Mouse (Mus musculus): ENCODE results near the gene Sh3pxd2a.
A peak's percentile ranks its signal among the peaks of the same experiment; 100 is the strongest.

The Sh3pxd2a gene

GRCm38 (mm10) chr19:47464304-47465241 lies at the start of gene Sh3pxd2a:
Sh3pxd2a (minus strand) TSS chr19:47464401.
- peak; percentile 53 to 67 for DNase-seq (ENCODE audit: low spot score in 2 of 2)

GRCm38 (mm10) chr19:47513618-47513897 lies 49.4 kb upstream of the Sh3pxd2a start:
- DNase-seq (ENCODE audit: low spot score in 2 of 2): peak; percentile 32 to 59

- no peak for DNase-seq (ENCODE audit: low spot score in 2 of 2)
Observed at GRCm38 (mm10) chr19:47512794-47513617, 48.8 kb upstream of the Sh3pxd2a start.

GRCm38 (mm10) chr19:47511958-47512357 lies 47.8 kb upstream of the Sh3pxd2a start:
- DNase-seq (ENCODE audit: low spot score in 2 of 2): peak in 1 of 2 experiments; percentile 32

- DNase-seq (ENCODE audit: low spot score in 2 of 2): no peak
Observed at GRCm38 (mm10) chr19:47511294-47511675, 47.1 kb upstream of the Sh3pxd2a start.

GRCm38 (mm10) chr19:47510473-47511293 lies 46.5 kb upstream of the Sh3pxd2a start:
- DNase-seq (ENCODE audit: low spot score in 2 of 2): peak; percentile 46 to 63

- DNase-seq (ENCODE audit: low spot score in 2 of 2): no peak
Observed at GRCm38 (mm10) chr19:47510135-47510472, 45.9 kb upstream of the Sh3pxd2a start.

GRCm38 (mm10) chr19:47508771-47509281 lies 44.6 kb upstream of the Sh3pxd2a start:
- DNase-seq (ENCODE audit: low spot score in 2 of 2): no peak

- no peak for DNase-seq (ENCODE audit: low spot score in 2 of 2)
Observed at GRCm38 (mm10) chr19:47508191-47508590, 44.0 kb upstream of the Sh3pxd2a start.

- peak in 1 of 2 experiments; percentile 60 for DNase-seq (ENCODE audit: low spot score in 2 of 2)
Observed at GRCm38 (mm10) chr19:47507128-47508121, 43.2 kb upstream of the Sh3pxd2a start.

- no peak for DNase-seq (ENCODE audit: low spot score in 2 of 2)
Observed at GRCm38 (mm10) chr19:47503625-47504024, 39.4 kb upstream of the Sh3pxd2a start.

GRCm38 (mm10) chr19:47502563-47502962 lies 38.4 kb upstream of the Sh3pxd2a start:
- no peak for DNase-seq (ENCODE audit: low spot score in 2 of 2)

GRCm38 (mm10) chr19:47500389-47501011 lies 36.3 kb upstream of the Sh3pxd2a start:
- DNase-seq (ENCODE audit: low spot score in 2 of 2): no peak

GRCm38 (mm10) chr19:47499841-47500240 lies 35.6 kb upstream of the Sh3pxd2a start:
- no peak for DNase-seq (ENCODE audit: low spot score in 2 of 2)

GRCm38 (mm10) chr19:47498942-47499341 lies 34.7 kb upstream of the Sh3pxd2a start:
- DNase-seq (ENCODE audit: low spot score in 2 of 2): no peak

- DNase-seq (ENCODE audit: low spot score in 2 of 2): no peak
Observed at GRCm38 (mm10) chr19:47497736-47498135, 33.5 kb upstream of the Sh3pxd2a start.

- no peak for DNase-seq (ENCODE audit: low spot score in 2 of 2)
Observed at GRCm38 (mm10) chr19:47497313-47497712, 33.1 kb upstream of the Sh3pxd2a start.

GRCm38 (mm10) chr19:47493017-47493997 lies 29.1 kb upstream of the Sh3pxd2a start:
- no peak for DNase-seq (ENCODE audit: low spot score in 2 of 2)

- DNase-seq (ENCODE audit: low spot score in 2 of 2): no peak
Observed at GRCm38 (mm10) chr19:47492422-47492821, 28.2 kb upstream of the Sh3pxd2a start.
